Mouse (Mus musculus) intestine, embryonic 14.5 days (tissue): ENCODE results near the gene Acaa1b. TPM values are rescaled to one million over a fixed set of nuclear protein-coding genes. Genes with fewer than 3 reads are reported as not detected.

Source experiments
- ATAC-seq: fragments of 200-750 bp; cut with Nextera tagmentation; replicated peaks from 2 replicates; pipeline ENCODE4 v1.8.0; 2017; ENCODE audit warnings: low read depth, moderate number of reproducible peaks, moderate TSS enrichment, moderate library complexity; ENCODE audit not compliant: low FRiP score, low TSS enrichment
- DNase-seq: peaks from one replicate; pipeline ENCODE4 v3.0.0-alpha.2; 2018; ENCODE audit warnings: low spot score
- H3K27ac ChIP-seq: fragments of 300-500 bp; sonication (generic); 2 replicates; pipeline ENCODE4 v1.5.1; 2014; ENCODE audit warnings: low read depth, mild to moderate bottlenecking, control low read depth
- H3K27me3 ChIP-seq: fragments of 300-500 bp; sonication (generic); replicated peaks from 2 replicates; pipeline ENCODE4 v1.6.1; 2014; ENCODE audit warnings: low read length, control low read depth; ENCODE audit not compliant: control insufficient read depth, insufficient read depth
- H3K36me3 ChIP-seq: fragments of 300-500 bp; sonication (generic); 2 replicates; pipeline ENCODE4 v1.6.1; 2014; ENCODE audit warnings: low read length, control low read depth; ENCODE audit not compliant: control insufficient read depth, insufficient read depth
- H3K4me1 ChIP-seq: fragments of 300-500 bp; sonication (generic); replicated peaks from 2 replicates; pipeline ENCODE4 v1.6.1; 2014; ENCODE audit warnings: low read length, control low read depth, mixed read lengths; ENCODE audit not compliant: control insufficient read depth, insufficient read depth
- H3K4me2 ChIP-seq: fragments of 300-500 bp; sonication (generic); 2 replicates; pipeline ENCODE4 v1.6.1; 2014; ENCODE audit warnings: low read length
- H3K4me3 ChIP-seq: fragments of 300-500 bp; sonication (generic); 2 replicates; pipeline ENCODE4 v1.5.1; 2014; ENCODE audit warnings: low read depth, low read length, control low read depth, mixed read lengths
- H3K9ac ChIP-seq: fragments of 300-500 bp; sonication (generic); 2 replicates; pipeline ENCODE4 v1.6.1; 2014; ENCODE audit warnings: mild to moderate bottlenecking, low read length
- H3K9me3 ChIP-seq: fragments of 300-500 bp; sonication (generic); 2 replicates; pipeline ENCODE4 v1.6.1; 2016; ENCODE audit warnings: low read length, control low read depth; ENCODE audit not compliant: control insufficient read depth
- WGBS: fragments of 180-500 bp; shearing (Covaris S2); extraction: QIAGEN DNeasy Blood & Tissue Kit; methylation state at CpG from one replicate; pipeline ENCODE4 v1.1.7; 2014; 5-methylcytosine and 5-hydroxymethylcytosine counted together
- polyA plus RNA-seq: library from polyadenylated mRNA; unstranded; fragments of >200 nt; fragmentation: Nextera tagmentation; extraction: Ambion mirVana; gene quantifications from 2 replicates; pipeline ENCODE4 v1.2.1, GENCODE M21; 2014

Gene Acaa1b
- polyA plus RNA-seq, 1 experiment from 2014 or later = 2.1 TPM

DNA sequence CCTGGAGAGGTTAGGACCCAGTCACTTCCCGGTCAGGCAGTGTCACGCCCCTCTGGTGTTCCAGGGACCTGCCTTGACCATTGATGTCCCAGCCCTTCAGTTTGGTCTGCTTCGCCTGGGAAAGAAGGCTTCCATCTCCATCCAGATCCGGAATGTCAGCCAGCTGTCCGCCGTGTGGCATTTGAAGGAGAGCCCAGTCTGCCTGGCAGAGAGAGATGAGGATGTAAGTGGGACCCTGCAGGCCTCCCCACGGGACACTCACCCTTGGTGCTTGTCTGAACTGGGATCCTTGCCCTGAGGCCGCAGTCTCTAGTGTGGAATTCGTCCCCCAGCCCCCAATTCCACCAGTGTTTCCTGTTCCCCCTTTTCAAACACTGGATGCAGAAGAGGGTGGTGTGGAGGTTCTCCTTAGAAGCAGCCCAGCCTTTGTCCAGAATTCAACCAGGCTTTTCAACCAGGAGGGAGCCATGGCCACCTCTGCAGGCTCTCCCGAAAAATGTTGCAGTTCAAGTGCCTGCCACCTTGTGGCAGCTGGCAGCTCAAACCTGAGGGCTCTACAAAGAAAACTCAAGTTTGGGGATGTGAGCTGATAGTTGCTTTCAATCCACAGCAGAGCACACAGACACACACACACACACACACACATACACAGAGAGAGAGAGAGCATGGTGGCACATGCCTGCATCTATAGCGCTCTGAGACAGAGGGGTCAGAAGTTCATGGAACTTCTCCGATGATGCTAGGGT lies 28.3 kb downstream of the Acaa1b start:
- H3K27me3 ChIP-seq = no peaks in the 10 kb centered on the region
- H3K9me3 ChIP-seq = no peaks in the 10 kb centered on the region
- no peak overlapping the region for H3K9ac ChIP-seq
- H3K4me3 ChIP-seq = no peak overlapping the region
- 78% methylated on average over 12 of the region's 12 CpGs for whole genome bisulfite sequencing
- H3K27ac ChIP-seq = no peak overlapping the region
- DNase-seq = no peak
- 0 out of 2 replicates have a peak, but pooled peaks cover 6% of the 10 kb centered on the region for H3K4me1 ChIP-seq
- no peak for ATAC-seq
- no peak overlapping the region for H3K4me2 ChIP-seq
- no peaks in the 10 kb centered on the region for H3K36me3 ChIP-seq

DNA sequence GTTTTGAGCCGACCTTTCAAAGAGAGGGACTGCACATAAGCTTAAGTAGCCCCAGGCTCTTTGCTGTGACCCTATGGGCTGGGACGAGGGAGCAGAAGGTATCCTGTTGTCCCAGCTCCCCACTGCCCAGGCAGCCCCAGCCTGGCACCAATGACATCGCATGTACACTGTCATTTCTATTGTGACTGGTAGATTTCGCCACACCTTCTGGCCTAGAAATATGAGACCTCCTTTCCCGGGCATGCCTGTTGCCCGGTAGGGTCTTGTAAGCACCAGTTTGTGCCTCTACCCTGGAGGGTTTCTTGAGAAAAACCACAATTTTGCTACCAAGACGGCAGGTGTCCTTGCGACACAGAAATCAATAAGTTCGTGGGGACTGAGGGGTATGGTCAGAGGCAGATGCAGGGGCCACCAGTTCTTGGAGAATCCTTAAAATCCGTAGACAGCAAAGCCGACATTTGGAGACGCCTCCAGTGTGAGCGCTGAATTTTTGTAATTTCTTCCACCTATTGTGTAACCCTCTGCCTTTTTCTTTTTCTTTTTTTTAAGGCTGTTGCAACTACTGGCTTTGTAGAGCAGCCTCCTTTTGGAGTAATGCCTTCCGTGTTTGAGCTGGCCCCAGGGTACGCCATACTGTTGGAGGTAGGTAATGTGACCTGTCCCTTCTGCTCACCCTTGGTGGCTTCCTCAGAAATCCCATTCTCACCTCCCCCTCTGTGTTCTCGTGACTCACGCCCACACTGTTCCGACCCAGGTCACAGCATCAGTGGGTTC lies 34.1 kb downstream of the Acaa1b start:
- Histone ChIP-seq H3K27ac (no peak overlapping the region), H3K9me3 (no peaks in the 10 kb centered on the region), H3K36me3 (no peaks in the 10 kb centered on the region), H3K4me3 (no peak overlapping the region), H3K4me1 (no peaks in the 10 kb centered on the region), H3K27me3 (no peaks in the 10 kb centered on the region), H3K4me2 (no peak overlapping the region), H3K9ac (no peak overlapping the region)
- DNase-seq (no peak), ATAC-seq (no peak)
- 87% methylated on average over 18 of the region's 18 CpGs for WGBS

DNA sequence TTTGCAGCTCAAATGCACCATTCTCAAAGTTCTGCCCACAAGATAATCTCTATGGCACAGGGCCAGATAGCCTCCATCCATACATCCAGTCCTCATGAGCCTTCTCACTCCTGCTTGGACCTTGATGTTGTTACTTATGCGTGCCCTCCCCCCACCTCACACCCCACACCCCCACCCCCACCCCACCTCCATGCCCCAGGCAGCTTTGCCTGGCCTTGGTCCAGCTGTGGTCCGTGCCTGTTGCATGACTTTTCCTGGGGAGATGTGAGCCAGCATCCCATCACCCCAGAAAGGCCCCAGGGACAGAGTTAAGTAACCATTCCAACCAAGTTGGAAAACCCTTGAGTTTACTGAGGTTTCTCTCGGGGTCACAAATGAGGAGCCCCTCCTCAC lies 36.7 kb downstream of the Acaa1b start:
- ATAC-seq (no peak), DNase-seq (no peak)
- Histone ChIP-seq H3K4me1 (no peaks in the 10 kb centered on the region), H3K9ac (no peak overlapping the region), H3K27ac (no peak overlapping the region), H3K36me3 (no peaks in the 10 kb centered on the region), H3K9me3 (no peaks in the 10 kb centered on the region), H3K4me3 (no peak overlapping the region), H3K4me2 (no peak overlapping the region), H3K27me3 (no peaks in the 10 kb centered on the region)
- WGBS = 61% methylated on average over 3 of the region's 3 CpGs

DNA sequence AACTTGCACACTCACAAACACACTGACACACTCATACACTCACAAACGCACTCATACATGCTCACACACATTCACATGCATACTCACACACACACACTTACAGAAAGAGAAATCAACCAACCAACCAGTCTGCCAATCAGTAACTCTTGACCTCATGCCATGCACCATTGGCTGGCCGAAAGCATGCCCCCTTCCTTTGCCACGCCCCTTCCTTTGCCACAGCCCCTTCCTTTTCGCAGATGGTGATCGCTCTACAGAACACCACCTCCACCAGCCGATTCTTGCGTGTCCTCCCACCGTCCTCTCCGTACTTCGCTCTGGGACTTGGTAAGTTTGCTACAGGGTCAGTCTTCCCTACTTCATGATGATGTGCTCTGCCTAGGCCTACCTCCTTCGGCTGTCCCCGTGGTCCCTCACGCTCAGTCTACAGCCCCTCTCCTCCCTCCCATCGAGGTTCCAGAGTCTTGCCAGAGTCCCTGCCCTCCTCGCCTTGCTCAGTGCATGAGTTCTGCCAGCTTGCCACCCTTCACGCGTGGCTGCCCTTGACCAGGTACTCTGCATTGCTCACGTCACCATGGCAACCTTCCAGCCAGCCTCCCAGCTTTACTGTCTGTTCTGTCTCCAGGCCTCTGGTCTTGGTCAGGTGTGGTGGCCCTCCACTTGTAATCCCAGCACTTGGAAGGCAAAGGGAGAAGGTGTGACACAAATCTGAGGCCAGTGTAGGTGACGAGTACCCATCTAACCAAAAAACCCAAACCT lies 37.3 kb downstream of the Acaa1b start:
- WGBS = 88% methylated on average over 19 of the region's 19 CpGs
- ATAC-seq (no peak), DNase-seq (no peak)
- Histone ChIP-seq H3K4me3 (no peak overlapping the region), H3K4me1 (no peaks in the 10 kb centered on the region), H3K36me3 (no peaks in the 10 kb centered on the region), H3K9me3 (no peaks in the 10 kb centered on the region), H3K9ac (no peak overlapping the region), H3K4me2 (no peak overlapping the region), H3K27ac (no peak overlapping the region), H3K27me3 (no peaks in the 10 kb centered on the region)

DNA sequence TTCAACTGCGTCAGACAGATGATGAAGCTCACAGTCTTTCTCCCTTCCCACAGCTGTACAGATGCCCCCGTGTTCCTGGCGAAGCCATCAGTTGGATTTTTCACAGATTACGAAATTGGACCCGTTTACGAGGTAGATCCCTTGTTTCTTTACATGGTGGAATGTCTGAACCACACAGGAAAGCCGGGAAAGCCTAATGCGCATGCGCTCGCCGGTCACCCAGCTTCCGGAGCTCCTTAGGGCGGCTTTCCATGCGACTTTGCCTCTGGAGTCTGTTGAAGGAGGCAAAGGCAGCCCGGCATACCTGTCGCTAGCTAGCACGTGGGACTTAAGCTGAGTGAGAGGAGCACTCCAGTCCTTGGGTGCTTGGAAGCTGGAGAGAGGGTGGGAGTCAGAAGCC lies 42.0 kb downstream of the Acaa1b start:
- 85% methylated on average over 17 of the region's 17 CpGs for WGBS

DNA sequence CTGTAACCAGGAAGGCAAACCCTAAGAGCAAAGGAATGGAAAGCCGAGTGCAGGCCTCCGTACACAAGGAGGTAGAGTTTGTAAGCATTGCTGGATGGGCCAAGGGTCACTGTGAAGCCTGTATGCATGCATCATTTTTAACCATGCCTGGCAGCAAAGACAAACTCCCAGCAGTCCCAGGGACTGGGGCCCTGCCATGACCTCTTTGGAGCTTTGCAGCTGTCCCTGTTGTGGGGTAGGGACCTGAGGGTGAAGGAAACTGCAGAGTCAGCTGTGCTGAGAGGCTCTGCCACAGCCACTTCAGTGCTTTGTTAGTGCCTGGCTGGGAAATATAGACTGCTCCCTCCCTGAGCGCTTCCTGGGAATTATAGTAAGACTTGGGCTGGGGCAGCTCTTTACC lies 46.3 kb downstream of the Acaa1b start:
- Histone ChIP-seq H3K27ac (peak overlapping the region; percentile 22; the same call in 1 of the 2 replicates), H3K9ac (no peak overlapping the region), H3K4me1 (peaks cover 9% of the 10 kb centered on the region; the same call in 1 of the 2 replicates), H3K9me3 (no peaks in the 10 kb centered on the region), H3K4me3 (no peak overlapping the region), H3K27me3 (no peaks in the 10 kb centered on the region), H3K4me2 (no peak overlapping the region), H3K36me3 (no peaks in the 10 kb centered on the region)
- DNase-seq = no peak
- no peak for ATAC-seq
- WGBS = 30% methylated on average over 3 of the region's 3 CpGs

More for the DNA sequence above, 42.0 kb downstream of the Acaa1b start:
- Histone ChIP-seq H3K4me2 (no peak overlapping the region), H3K9ac (no peak overlapping the region), H3K4me1 (peaks cover 5% of the 10 kb centered on the region; the same call in 1 of the 2 replicates), H3K4me3 (no peak overlapping the region), H3K27me3 (no peaks in the 10 kb centered on the region), H3K27ac (no peak overlapping the region), H3K36me3 (no peaks in the 10 kb centered on the region), H3K9me3 (no peaks in the 10 kb centered on the region)
- ATAC-seq = no peak
- no peak for DNase-seq

DNA sequence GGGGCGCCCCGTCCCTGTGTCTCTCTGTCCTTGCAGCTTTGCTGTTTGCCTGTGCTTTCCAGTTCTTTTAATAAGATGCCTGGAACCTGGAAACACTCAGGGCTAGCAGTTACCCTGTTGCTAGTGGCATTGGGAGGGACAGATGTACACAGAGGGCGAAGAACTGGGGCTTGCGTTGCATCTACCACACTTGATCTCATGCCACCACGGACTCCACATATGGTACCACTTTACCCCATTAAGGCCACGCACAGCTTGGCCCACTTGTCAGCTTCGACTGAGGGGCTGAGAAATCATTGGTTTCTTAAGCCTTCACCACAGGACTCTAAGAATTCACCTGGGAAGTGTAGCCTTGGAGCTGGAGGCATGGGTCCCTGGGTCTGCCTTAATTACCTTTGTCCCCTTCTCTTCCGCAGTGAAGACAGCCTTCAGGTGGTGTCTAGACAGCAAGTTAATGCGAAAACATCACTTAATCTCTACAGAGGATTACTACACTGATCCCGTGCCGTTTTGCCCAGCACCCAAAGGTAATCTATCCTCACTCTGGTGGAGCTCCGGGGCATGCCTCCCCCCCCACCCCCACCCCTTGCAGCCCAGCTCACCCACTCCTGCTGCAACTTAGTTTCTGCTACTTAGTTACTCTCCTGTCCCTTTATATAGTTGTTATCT lies 47.1 kb downstream of the Acaa1b start:
- WGBS = 67% methylated on average over 12 of the region's 12 CpGs
- no peak overlapping the region for H3K4me2 ChIP-seq
- H3K27me3 ChIP-seq = no peaks in the 10 kb centered on the region
- no peaks in the 10 kb centered on the region for H3K9me3 ChIP-seq
- DNase-seq = no peak
- no peak overlapping the region for H3K4me3 ChIP-seq
- ATAC-seq = no peak
- no peaks in the 10 kb centered on the region for H3K36me3 ChIP-seq
- H3K4me1 ChIP-seq = peaks cover 9% of the 10 kb centered on the region; the same call in 1 of the 2 replicates
- no peak overlapping the region for H3K9ac ChIP-seq
- H3K27ac ChIP-seq = no peak overlapping the region

DNA sequence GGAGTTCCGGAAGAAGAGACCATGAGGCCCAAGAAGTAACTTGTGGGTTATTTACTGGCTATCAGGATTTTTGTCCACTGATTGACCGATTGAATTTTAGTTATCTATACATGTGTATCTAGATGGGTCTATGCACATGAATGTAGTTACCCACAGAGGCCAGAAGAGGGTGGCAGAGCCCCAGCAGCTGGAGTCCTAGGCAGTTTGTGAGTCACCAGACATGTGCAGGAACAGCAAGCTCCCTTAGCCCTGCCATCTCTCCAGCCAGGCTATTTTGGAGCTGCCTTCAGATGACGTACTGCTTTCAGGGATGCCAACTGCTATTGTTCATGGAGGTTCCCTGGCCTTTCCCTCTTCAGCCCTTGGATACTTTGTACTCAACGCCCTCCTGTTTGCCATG lies 49.3 kb downstream of the Acaa1b start:
- DNase-seq = no peak
- Histone ChIP-seq H3K4me3 (no peak overlapping the region), H3K9me3 (no peaks in the 10 kb centered on the region), H3K4me2 (no peak overlapping the region), H3K4me1 (peaks cover 9% of the 10 kb centered on the region; the same call in 1 of the 2 replicates), H3K27me3 (0 out of 2 replicates have a peak, but pooled peaks cover 7% of the 10 kb centered on the region), H3K9ac (no peak overlapping the region), H3K36me3 (no peaks in the 10 kb centered on the region), H3K27ac (no peak overlapping the region)
- no peak for ATAC-seq
- WGBS = 91% methylated on average over 4 of the region's 4 CpGs
